Mouse (Mus musculus) forebrain, embryonic 15.5 days (tissue): ENCODE measurements around the gene Rarg. TPM values are rescaled to one million over a fixed set of nuclear protein-coding genes. Genes with fewer than 3 reads are reported as not detected.

Experiments
- ATAC-seq: fragments of 200-750 bp; cut with Nextera tagmentation; replicated peaks from 2 replicates; pipeline ENCODE4 v1.8.0; 2017; ENCODE audit warnings: mild to moderate bottlenecking, moderate TSS enrichment, moderate library complexity
- H3K27ac ChIP-seq: fragments of 300-500 bp; sonication (generic); replicated peaks from 2 replicates; pipeline ENCODE4 v1.5.1; 2015; ENCODE audit warnings: mild to moderate bottlenecking, inconsistent platforms
- H3K27me3 ChIP-seq: fragments of 300-500 bp; sonication (generic); 2 replicates; pipeline ENCODE4 v1.6.1; 2015; ENCODE audit warnings: inconsistent platforms
- H3K36me3 ChIP-seq: fragments of 300-500 bp; sonication (generic); 2 replicates; pipeline ENCODE4 v1.6.1; 2015; ENCODE audit warnings: mild to moderate bottlenecking, inconsistent platforms
- H3K4me1 ChIP-seq: fragments of 300-500 bp; sonication (generic); 2 replicates; pipeline ENCODE4 v1.6.1; 2015; ENCODE audit warnings: inconsistent platforms
- H3K4me2 ChIP-seq: fragments of 300-500 bp; sonication (generic); replicated peaks from 2 replicates; pipeline ENCODE4 v1.6.1; 2015; ENCODE audit warnings: mild to moderate bottlenecking, inconsistent platforms
- H3K4me3 ChIP-seq: fragments of 300-500 bp; sonication (generic); 2 replicates; pipeline ENCODE4 v1.5.1; 2015; ENCODE audit warnings: mild to moderate bottlenecking, inconsistent platforms
- H3K9ac ChIP-seq: fragments of 300-500 bp; sonication (generic); replicated peaks from 2 replicates; pipeline ENCODE4 v1.6.1; 2015; ENCODE audit warnings: mild to moderate bottlenecking, inconsistent platforms
- H3K9me3 ChIP-seq: fragments of 300-500 bp; sonication (generic); 2 replicates; pipeline ENCODE4 v1.6.1; 2016; ENCODE audit warnings: inconsistent platforms
- WGBS: fragments of 180-500 bp; shearing (Covaris S2); methylation state at CpG from one replicate; pipeline ENCODE4 v1.1.7; 2015; ENCODE audit warnings: mixed read lengths; 5-methylcytosine and 5-hydroxymethylcytosine counted together
- polyA plus RNA-seq: library from polyadenylated mRNA; unstranded; fragments of >200 nt; fragmentation: Nextera tagmentation; extraction: Ambion mirVana; gene quantifications from 2 replicates; pipeline ENCODE4 v1.2.1, GENCODE M21; 2015

The Rarg gene
- polyA plus RNA-seq, 1 experiment from 2014 or later = 5.9 TPM

DNA sequence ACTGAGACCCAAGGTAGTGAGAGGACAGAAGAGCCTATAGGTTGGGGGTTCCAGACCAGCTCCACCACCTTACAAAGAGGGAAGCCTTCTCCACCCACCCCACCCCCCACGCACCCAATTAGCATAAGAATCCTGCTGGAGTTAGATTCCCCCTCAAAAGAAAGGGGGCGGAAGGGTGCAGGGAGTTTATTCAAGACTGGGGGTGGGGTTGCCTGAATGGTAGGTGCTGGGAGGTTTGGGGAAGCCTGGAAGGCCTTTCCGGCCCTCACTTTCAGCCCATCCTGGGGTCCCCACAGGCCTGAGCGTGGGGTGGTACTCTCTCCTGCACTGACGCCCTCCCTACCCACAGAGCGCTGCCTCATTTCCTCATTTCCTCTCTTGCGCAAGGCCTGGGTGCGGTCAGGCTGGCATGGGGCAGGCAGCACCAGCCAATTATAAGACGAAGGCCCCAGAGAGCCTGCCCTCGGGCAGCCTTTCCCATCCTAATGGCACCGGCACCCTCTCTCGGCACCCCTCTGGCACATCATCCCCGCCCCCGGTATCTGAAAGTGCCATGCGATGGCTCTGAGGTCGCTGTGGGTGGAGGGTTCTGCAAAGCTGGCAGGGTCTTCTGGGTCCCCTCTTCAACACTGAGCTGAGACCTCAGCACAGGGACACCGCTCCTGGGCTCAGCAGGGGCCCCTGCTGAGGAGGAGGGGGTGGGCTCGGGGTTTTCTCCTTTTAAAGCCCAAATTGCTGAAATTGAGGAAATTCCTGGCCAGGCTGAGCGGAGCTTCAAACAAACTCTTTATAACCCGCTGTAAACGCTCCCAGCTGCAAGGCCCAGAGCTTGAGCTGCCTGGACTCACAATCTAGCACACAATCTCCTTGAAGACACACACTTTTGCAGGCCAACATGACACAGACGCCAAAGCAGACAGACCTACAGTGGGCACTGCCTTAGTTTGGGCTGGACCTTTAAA is 13.8 kb downstream of the Rarg start:
- Histone ChIP-seq H3K27me3 (peaks cover 14% of the 10 kb centered on the region), H3K27ac (no peak overlapping the region), H3K9ac (no peak overlapping the region), H3K4me2 (peak overlapping the region; percentile 29), H3K9me3 (no peaks in the 10 kb centered on the region), H3K36me3 (no peaks in the 10 kb centered on the region), H3K4me3 (no peak overlapping the region; the same call in 1 of the 2 replicates), H3K4me1 (peaks cover 48% of the 10 kb centered on the region)
- 17% methylated on average over 22 of the region's 22 CpGs for WGBS
- no peak for ATAC-seq

DNA sequence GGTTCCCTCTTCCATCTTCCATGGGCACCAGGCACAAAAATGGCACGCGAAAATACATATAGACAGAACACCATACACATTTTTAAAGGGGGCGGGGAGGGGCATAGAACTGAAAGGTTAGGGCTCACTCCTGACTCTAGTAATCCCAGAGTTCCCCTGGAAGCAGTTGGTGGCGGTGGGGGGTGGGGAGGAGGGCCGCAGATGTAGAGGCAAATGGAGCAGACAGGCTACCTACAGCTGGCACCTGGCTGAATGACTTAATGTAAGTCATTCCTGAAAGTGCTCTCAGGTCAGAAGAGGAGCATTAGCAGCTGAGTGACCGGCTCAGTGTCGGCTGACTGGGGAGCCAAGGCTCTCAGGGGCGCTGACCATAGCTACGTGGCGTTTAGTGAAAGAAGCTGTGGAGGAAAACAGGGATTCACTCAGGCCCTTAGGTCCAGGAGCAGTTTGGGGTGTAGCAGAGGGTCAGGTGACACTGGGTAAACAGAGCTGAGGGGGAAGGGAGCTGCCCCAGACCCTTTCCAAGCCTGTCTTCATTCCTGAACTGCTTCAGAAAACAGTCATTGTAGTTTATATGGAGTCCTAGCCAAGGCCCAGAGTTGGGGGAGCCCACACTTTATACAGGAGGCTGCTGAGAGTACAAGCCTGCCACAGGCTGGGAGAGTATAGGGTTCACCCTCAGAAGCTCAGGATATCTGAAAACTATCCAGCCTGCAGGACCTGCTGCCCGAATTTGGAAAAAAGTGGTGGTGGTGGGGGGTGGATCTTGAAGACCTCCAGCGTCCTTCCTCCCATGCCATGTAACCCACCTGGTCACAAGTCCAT is 14.7 kb downstream of the Rarg start:
- ATAC-seq = no peak
- H3K4me2 ChIP-seq = no peak overlapping the region
- H3K4me3 ChIP-seq = no peak overlapping the region
- no peak overlapping the region for H3K9ac ChIP-seq
- H3K36me3 ChIP-seq = no peaks in the 10 kb centered on the region
- H3K27ac ChIP-seq = no peak overlapping the region
- 38% methylated on average over 12 of the region's 12 CpGs for WGBS
- H3K4me1 ChIP-seq = peaks cover 39% of the 10 kb centered on the region
- H3K27me3 ChIP-seq = peaks cover 11% of the 10 kb centered on the region
- no peaks in the 10 kb centered on the region for H3K9me3 ChIP-seq

DNA sequence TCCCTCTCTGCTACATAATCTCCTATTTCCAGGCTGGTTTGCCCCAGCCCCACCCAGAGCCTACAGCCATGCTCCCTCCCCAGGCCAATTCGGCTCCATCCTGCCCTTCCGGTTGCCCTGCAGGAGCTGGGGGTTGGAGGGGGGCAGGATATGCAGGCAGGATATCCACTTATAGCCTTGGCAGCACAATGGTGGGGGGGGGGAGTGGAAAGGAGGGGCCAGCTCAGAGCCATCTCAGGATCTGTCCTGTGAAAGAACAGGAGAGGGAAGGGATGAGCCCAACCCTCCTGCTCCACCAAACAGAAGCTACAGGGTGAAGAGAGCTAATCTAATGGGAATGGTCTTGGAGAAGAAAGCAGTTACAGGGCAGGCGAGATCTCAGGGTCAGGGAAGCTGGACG is 16.7 kb downstream of the Rarg start:
- no peaks in the 10 kb centered on the region for H3K9me3 ChIP-seq
- H3K9ac ChIP-seq = no peak overlapping the region
- peaks cover 24% of the 10 kb centered on the region for H3K4me1 ChIP-seq
- no peaks in the 10 kb centered on the region for H3K36me3 ChIP-seq
- H3K4me2 ChIP-seq = no peak overlapping the region
- ATAC-seq = no peak
- no peak overlapping the region for H3K27ac ChIP-seq
- peaks cover 8% of the 10 kb centered on the region for H3K27me3 ChIP-seq
- 81% methylated on average over 4 of the region's 4 CpGs for WGBS
- no peak overlapping the region for H3K4me3 ChIP-seq

GRCm38 (mm10) chr15:102239851-102240250 is 17.5 kb downstream of the Rarg start:
- ATAC-seq = no peak
- H3K4me1 ChIP-seq = peaks cover 20% of the 10 kb centered on the region
- H3K4me3 ChIP-seq = no peak overlapping the region
- H3K9me3 ChIP-seq = no peaks in the 10 kb centered on the region
- no peak overlapping the region for H3K9ac ChIP-seq
- H3K27ac ChIP-seq = no peak overlapping the region
- H3K27me3 ChIP-seq = peaks cover 2% of the 10 kb centered on the region; the same call in 1 of the 2 replicates
- no peaks in the 10 kb centered on the region for H3K36me3 ChIP-seq
- WGBS = 83% methylated on average over 11 of the region's 11 CpGs
- H3K4me2 ChIP-seq = no peak overlapping the region

GRCm38 (mm10) chr15:102239260-102239590 is 18.1 kb downstream of the Rarg start:
- no peak overlapping the region for H3K27ac ChIP-seq
- H3K9me3 ChIP-seq = no peaks in the 10 kb centered on the region
- H3K9ac ChIP-seq = no peak overlapping the region
- ATAC-seq = peak; percentile 80
- no peaks in the 10 kb centered on the region for H3K36me3 ChIP-seq
- H3K27me3 ChIP-seq = no peaks in the 10 kb centered on the region
- H3K4me1 ChIP-seq = peaks cover 14% of the 10 kb centered on the region
- H3K4me3 ChIP-seq = no peak overlapping the region
- H3K4me2 ChIP-seq = no peak overlapping the region
- 10% methylated on average over 9 of the region's 9 CpGs for WGBS

DNA sequence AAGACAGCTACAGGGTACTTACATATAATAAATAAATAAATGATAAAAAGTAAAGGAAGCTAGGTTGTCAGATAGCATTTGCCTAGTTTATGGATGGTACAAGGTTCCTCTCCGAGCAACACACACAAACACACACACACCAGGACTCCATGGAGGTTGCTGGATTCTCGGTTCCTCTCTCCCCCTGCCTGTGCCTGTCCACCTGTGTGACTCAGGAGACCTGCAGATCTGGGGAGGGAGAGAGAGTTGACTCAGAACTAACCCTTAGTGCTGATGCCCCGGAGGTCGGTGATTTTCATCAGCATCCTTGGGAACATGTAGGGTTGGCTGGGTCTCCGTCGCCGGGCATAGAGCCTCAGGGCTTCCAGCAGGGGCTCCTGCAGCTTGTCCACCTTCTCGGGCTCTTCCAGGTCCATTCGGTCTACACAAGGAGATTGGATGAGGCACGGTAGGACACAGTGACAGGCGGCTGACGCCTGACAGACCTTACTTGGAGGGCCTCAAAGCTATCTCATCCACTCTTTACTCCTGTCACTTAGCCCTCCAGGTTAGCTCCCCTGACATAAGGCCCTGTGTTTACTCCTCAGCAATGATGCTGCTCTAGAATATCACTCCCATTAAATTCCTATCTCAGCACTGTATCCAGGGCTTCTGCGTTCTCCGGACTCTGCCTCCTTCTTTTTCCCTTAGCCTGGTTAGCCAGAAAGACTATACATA is 18.6 kb downstream of the Rarg start:
- Histone ChIP-seq H3K27me3 (no peaks in the 10 kb centered on the region), H3K4me2 (no peak overlapping the region), H3K4me3 (no peak overlapping the region), H3K36me3 (no peaks in the 10 kb centered on the region), H3K9ac (no peak overlapping the region), H3K4me1 (peaks cover 10% of the 10 kb centered on the region), H3K27ac (no peak overlapping the region), H3K9me3 (no peaks in the 10 kb centered on the region)
- WGBS = 86% methylated on average over 14 of the region's 14 CpGs
- ATAC-seq = no peak

DNA sequence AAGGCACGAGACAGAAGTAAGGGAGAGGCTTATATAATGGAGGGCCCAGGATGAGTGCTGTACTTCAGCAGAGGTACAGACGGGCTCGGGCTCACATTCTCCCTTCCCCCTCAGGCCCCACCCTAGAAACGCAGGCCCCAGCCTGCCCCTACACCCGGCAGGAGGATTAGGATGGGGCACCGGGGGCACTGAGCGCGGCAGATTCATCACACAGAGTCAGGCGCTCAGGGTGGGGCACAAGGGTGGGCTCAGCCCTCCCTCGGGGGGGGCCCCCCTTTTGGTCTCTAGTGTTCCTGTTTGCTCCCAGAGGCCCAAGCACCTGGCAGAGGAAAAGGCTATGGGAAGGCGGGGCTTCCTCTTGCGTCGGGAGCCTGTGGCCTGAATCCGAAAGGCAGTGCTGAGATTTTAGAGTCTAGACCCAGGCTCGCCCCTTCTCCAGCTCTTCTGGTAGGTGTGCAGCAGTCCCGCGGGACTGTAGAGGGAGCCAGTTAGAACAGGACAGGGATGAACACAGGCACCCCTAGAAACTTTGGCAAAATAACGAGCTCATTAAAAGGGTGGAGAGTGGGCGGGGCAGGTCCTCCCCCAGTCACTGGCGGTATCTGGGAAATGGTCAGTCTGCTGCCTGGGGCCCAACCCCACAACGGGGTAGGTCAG is 21.8 kb downstream of the Rarg start:
- WGBS = 17% methylated on average over 21 of the region's 21 CpGs
- H3K36me3 ChIP-seq = no peaks in the 10 kb centered on the region
- H3K27me3 ChIP-seq = no peaks in the 10 kb centered on the region
- H3K9me3 ChIP-seq = no peaks in the 10 kb centered on the region
- no peak overlapping the region for H3K27ac ChIP-seq
- peak; percentile 21; the same call in 1 of the 2 replicates for ATAC-seq
- H3K4me1 ChIP-seq = peaks cover 4% of the 10 kb centered on the region; the same call in 1 of the 2 replicates
- H3K4me3 ChIP-seq = no peak overlapping the region
- no peak overlapping the region for H3K9ac ChIP-seq
- no peak overlapping the region for H3K4me2 ChIP-seq

- no peak for ATAC-seq
- no peak overlapping the region for H3K4me3 ChIP-seq
- H3K9me3 ChIP-seq = no peaks in the 10 kb centered on the region
- H3K4me2 ChIP-seq = no peak overlapping the region
- H3K27ac ChIP-seq = no peak overlapping the region
- H3K4me1 ChIP-seq = peaks cover 4% of the 10 kb centered on the region; the same call in 1 of the 2 replicates
- H3K9ac ChIP-seq = no peak overlapping the region
- H3K27me3 ChIP-seq = no peaks in the 10 kb centered on the region
- H3K36me3 ChIP-seq = no peaks in the 10 kb centered on the region
- 35% methylated on average over 2 of the region's 2 CpGs for WGBS
These were observed 23.4 kb downstream of the Rarg start for GRCm38 (mm10) chr15:102233896-102234295.

GRCm38 (mm10) chr15:102232764-102233163 is 24.6 kb downstream of the Rarg start:
- H3K9ac ChIP-seq = no peak overlapping the region
- peaks cover 4% of the 10 kb centered on the region; the same call in 1 of the 2 replicates for H3K4me1 ChIP-seq
- no peak overlapping the region for H3K4me2 ChIP-seq
- H3K27me3 ChIP-seq = no peaks in the 10 kb centered on the region
- ATAC-seq = no peak
- H3K27ac ChIP-seq = no peak overlapping the region
- H3K36me3 ChIP-seq = no peaks in the 10 kb centered on the region
- no peaks in the 10 kb centered on the region for H3K9me3 ChIP-seq
- no peak overlapping the region for H3K4me3 ChIP-seq
- WGBS = 85% methylated on average over 7 of the region's 7 CpGs

GRCm38 (mm10) chr15:102231748-102232147 is 25.6 kb downstream of the Rarg start, which contains the start of gene Itgb7:
Gene Itgb7, minus strand, starts transcription at chr15:102231944.
- H3K27ac ChIP-seq = no peak within 1 kb of the TSS
- H3K27me3 ChIP-seq = no peaks in the 10 kb centered on the region
- H3K4me1 ChIP-seq = peaks cover 4% of the 10 kb centered on the region; the same call in 1 of the 2 replicates
- H3K9ac ChIP-seq = no peak within 1 kb of the TSS
- no peaks in the 10 kb centered on the region for H3K9me3 ChIP-seq
- WGBS = 64% methylated on average over 6 of the region's 6 CpGs
- H3K4me2 ChIP-seq = no peak within 1 kb of the TSS
- no peak for ATAC-seq
- no peak within 1 kb of the TSS for H3K4me3 ChIP-seq
- no peaks in the 10 kb centered on the region for H3K36me3 ChIP-seq
